8 mouse cellular contexts compared by ENCODE assay signal in genomic region chr10:80179068-80180051, GRCm38 (mm10). TPM values are rescaled to one million over a fixed set of nuclear protein-coding genes. Genes with fewer than 3 reads are reported as not detected.
DNase-seq lines count a peak whose midpoint lies in the region; ATAC-seq lines count a peak whose summit lies in the region.

Gene Efna2 (plus strand): TSS chr10:80179482.

- 2% methylated on average over 40 of the region's 106 CpGs for WGBS in forebrain, embryonic 14.5 days
- 1% methylated on average over 70 of the region's 106 CpGs for WGBS in kidney, embryonic 14.5 days
- under 1% methylated on average over 102 of the region's 106 CpGs for WGBS in midbrain, embryonic 14.5 days

- H3K27me3 ChIP-seq in forebrain, embryonic 14.5 days (replicated peaks; ENCODE audit: control insufficient read depth, insufficient read depth, low read length): no peaks in the 10 kb centered on the region
- no peaks in the 10 kb centered on the region; the same call in 1 of the 2 replicates for H3K27me3 ChIP-seq in kidney, embryonic 14.5 days (ENCODE audit: control insufficient read depth, insufficient read depth, low read length)
- H3K27me3 ChIP-seq in midbrain, embryonic 14.5 days (ENCODE audit: control insufficient read depth, insufficient read depth, low read length): no peaks in the 10 kb centered on the region

- H3K4me2 ChIP-seq in forebrain, embryonic 14.5 days (ENCODE audit: low read length): peak within 1 kb of the TSS; percentile 89
- peak within 1 kb of the TSS; percentile 81 for H3K4me2 ChIP-seq in kidney, embryonic 14.5 days (replicated peaks; ENCODE audit: low read depth, low read length)
- H3K4me2 ChIP-seq in midbrain, embryonic 14.5 days (ENCODE audit: low read length): peak within 1 kb of the TSS; percentile 68

- H3K4me1 ChIP-seq in forebrain, embryonic 14.5 days (ENCODE audit: control insufficient read depth, insufficient read depth, low read length): peaks cover 13% of the 10 kb centered on the region
- H3K4me1 ChIP-seq in kidney, embryonic 14.5 days (ENCODE audit: control insufficient read depth, insufficient read depth, low read length): peaks cover 11% of the 10 kb centered on the region
- peaks cover 30% of the 10 kb centered on the region for H3K4me1 ChIP-seq in midbrain, embryonic 14.5 days (ENCODE audit: control insufficient read depth, insufficient read depth, low read length)

- H3K36me3 ChIP-seq in forebrain, embryonic 14.5 days (ENCODE audit: control insufficient read depth, insufficient read depth, low read length): peaks cover 15% of the 10 kb centered on the region
- peaks cover 7% of the 10 kb centered on the region; the same call in 1 of the 2 replicates for H3K36me3 ChIP-seq in kidney, embryonic 14.5 days (ENCODE audit: control insufficient read depth, insufficient read depth, low read length)
- H3K36me3 ChIP-seq in midbrain, embryonic 14.5 days (ENCODE audit: control insufficient read depth, insufficient read depth, low read length): peaks cover 13% of the 10 kb centered on the region

- H3K4me3 ChIP-seq in forebrain, embryonic 14.5 days (ENCODE audit: low read depth, low read length): peak within 1 kb of the TSS; percentile 81
- peak within 1 kb of the TSS; percentile 75 for H3K4me3 ChIP-seq in kidney, embryonic 14.5 days (ENCODE audit: low read length)
- peak within 1 kb of the TSS; percentile 75 for H3K4me3 ChIP-seq in midbrain, embryonic 14.5 days (replicated peaks; ENCODE audit: low read depth, low read length)

- H3K9me3 ChIP-seq in forebrain, embryonic 14.5 days (replicated peaks; ENCODE audit: control insufficient read depth, low read length): no peaks in the 10 kb centered on the region
- H3K9me3 ChIP-seq in kidney, embryonic 14.5 days (ENCODE audit: control insufficient read depth, low read length): no peaks in the 10 kb centered on the region
- no peaks in the 10 kb centered on the region for H3K9me3 ChIP-seq in midbrain, embryonic 14.5 days (ENCODE audit: control insufficient read depth, low read length)

- ATAC-seq in cerebellum, adult (ENCODE audit: insufficient number of reproducible peaks, low FRiP score, low TSS enrichment): no peak; the same call in 1 of the 2 replicates
- peak; percentile 87 for ATAC-seq in forebrain, embryonic 14.5 days
- ATAC-seq in kidney, embryonic 14.5 days (ENCODE audit: low FRiP score, low TSS enrichment): peak; percentile 71
- peak; percentile 78 for ATAC-seq in midbrain, embryonic 14.5 days (ENCODE audit: low FRiP score, low TSS enrichment)
- no peak for ATAC-seq in monocyte, adult 5-6 weeks (replicated peaks; ENCODE audit: insufficient number of reproducible peaks, low FRiP score, low TSS enrichment, poor library complexity, severe bottlenecking)

- H3K9ac ChIP-seq in forebrain, embryonic 14.5 days (ENCODE audit: low read length): peak within 1 kb of the TSS; percentile 97
- peak within 1 kb of the TSS; percentile 82 for H3K9ac ChIP-seq in kidney, embryonic 14.5 days (ENCODE audit: low read depth, low read length)
- peak within 1 kb of the TSS; percentile 98 for H3K9ac ChIP-seq in midbrain, embryonic 14.5 days (replicated peaks; ENCODE audit: low read length)

- DNase-seq in cerebellum, adult 11 months: peak; percentile 50
- DNase-seq in thymus, postnatal 0 days (ENCODE audit: low spot score): peak; percentile 50
- DNase-seq in thymus, adult 18-20 months: no peak
- peak; percentile 85 for DNase-seq in forebrain, embryonic 14.5 days (ENCODE audit: low spot score)
- DNase-seq in midbrain, embryonic 14.5 days: peak; percentile 90

- peak within 1 kb of the TSS; percentile 82 for H3K27ac ChIP-seq in forebrain, embryonic 14.5 days (ENCODE audit: low read depth, low read length)
- no peak within 1 kb of the TSS; the same call in 1 of the 2 replicates for H3K27ac ChIP-seq in kidney, embryonic 14.5 days (ENCODE audit: low read depth, low read length)
- peak within 1 kb of the TSS; percentile 88 for H3K27ac ChIP-seq in midbrain, embryonic 14.5 days (replicated peaks; ENCODE audit: low read depth, low read length)

RNA-seq across cellular contexts. Expression of gene Efna2, which starts in this region (rescaled TPM):
- polyA plus RNA-seq in thymus, postnatal 0 days (2015; fragmentation: Nextera tagmentation; extraction: Ambion mirVana): 1.2 and 1.6 TPM in 2 replicates
- polyA plus RNA-seq in forebrain, embryonic 14.5 days (2014; fragmentation: Nextera tagmentation; extraction: Ambion mirVana): 14.5 and 20.6 TPM in 2 replicates
- 15.4 and 17.3 TPM in 2 replicates for polyA plus RNA-seq in kidney, embryonic 14.5 days (2014; fragmentation: Nextera tagmentation; extraction: Ambion mirVana)
- polyA plus RNA-seq in midbrain, embryonic 14.5 days (2014; fragmentation: Nextera tagmentation; extraction: Ambion mirVana): 41.9 and 50.1 TPM in 2 replicates
- total RNA-seq in monocyte, adult 5-6 weeks (2017): 1.0 TPM in 1 of 3 replicates, not detected in the others

Comparison
In these comparisons a context has a peak if more than half of its experiments do, and no peak if none do; other contexts are left out.
1. DNase-seq: peak in cerebellum, adult 11 months (single experiment), thymus, postnatal 0 days (single experiment), forebrain, embryonic 14.5 days (single experiment) and midbrain, embryonic 14.5 days (single experiment); none in thymus, adult 18-20 months (0 of 2).
2. ATAC-seq: peak in forebrain, embryonic 14.5 days (single experiment), kidney, embryonic 14.5 days (single experiment) and midbrain, embryonic 14.5 days (single experiment); none in cerebellum, adult (single experiment) and monocyte, adult 5-6 weeks (single experiment).
3. Peak in every context shown above with its lines, with median percentiles within 50 percentile points of each other: H3K4me2 ChIP-seq, H3K4me3 ChIP-seq and H3K9ac ChIP-seq.